Mouse (Mus musculus): ENCODE results near the gene Fndc3a.

The Fndc3a gene

DNA sequence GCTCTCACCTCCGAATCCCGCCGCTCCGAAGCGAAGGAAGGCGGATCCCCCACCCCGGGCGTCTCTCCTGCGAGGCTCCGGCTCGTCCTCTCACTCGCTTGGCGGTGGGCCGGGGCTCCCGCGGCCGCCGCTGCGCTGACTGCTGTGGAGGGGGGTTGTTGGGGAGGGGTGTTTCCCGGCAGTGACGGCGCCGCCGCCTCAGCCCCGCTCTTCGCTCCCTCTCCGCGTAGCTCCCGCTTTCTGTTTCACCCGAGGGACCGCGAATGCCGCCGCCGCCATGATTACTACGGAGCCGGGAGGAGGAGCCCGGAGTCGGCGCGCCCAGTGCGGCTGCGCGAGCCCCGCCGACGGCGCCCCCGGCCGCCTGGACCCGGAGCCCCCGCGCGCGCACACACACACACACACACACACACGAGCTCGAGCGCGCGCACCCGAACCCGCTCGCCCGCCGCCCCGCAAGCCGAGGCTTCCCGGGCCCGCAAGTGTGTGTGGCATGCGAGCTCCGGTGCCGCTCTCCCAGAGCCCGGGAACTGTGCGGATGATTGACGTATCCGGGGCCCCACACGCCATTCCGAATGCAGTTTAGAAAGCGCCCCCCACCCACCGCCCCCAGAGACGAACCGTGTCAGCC is at the start of gene Fndc3a:
TSS of gene Fndc3a (minus strand) at position 294 of the 631 bp plus-strand sequence.
- DNase-seq (ENCODE audit: low read depth, low spot score), result no peak

DNA sequence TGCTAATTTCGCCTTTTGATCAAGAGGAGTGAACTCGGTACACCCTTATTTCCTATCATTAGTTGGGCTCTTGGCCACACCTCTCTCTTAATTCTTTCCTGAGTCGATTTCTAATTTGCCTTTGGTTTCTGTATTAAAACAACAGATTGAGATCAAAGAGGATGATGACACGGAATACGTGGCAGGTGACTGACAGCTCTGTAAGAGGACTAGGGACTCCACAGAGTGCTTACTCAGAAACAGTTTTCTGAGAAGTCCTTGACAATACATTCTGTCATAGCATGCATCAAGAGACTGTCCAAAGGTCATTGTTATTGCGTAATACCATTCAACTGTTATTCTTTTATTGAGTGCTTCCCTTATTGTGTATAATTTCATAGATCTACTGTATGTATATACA is 43.1 kb upstream of the Fndc3a start:
- DNase-seq (ENCODE audit: low read depth, low spot score), result no peak

DNA sequence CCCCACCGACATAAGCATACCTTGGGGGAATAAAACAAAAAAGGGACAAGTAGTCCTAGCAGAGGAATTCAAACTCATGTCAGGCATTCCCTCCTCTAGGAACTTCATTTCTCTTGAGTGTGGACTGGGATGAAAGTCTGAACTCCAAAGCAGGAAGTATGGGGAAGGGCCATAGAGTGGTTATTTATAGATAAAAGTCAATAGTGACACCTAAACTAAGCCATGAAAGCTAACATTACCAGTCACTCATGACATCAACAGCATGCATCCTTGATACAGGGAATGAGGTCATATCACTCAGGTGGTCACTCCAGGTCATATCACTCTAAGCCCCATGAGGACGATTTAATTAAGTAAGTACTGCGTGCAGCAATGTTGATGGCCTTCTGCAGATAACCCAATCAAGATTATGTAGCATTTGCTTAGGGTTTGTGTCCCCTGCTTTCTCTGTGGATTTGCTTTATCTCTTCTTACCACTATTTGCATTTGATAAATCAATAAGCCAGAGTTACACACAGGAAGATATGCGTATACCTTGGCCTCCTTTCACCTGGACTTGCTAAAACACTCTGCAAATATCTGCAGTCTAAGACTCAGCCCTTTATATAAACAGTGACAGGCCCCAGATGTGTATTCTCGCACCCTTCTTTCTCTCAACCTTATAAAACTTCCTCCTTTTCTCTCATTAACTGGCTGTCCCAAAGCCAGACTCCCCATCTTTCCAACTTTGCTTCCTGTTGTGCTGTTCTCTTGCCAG is 40.8 kb upstream of the Fndc3a start:
- DNase-seq (ENCODE audit: low read depth, low spot score), result no peak

DNA sequence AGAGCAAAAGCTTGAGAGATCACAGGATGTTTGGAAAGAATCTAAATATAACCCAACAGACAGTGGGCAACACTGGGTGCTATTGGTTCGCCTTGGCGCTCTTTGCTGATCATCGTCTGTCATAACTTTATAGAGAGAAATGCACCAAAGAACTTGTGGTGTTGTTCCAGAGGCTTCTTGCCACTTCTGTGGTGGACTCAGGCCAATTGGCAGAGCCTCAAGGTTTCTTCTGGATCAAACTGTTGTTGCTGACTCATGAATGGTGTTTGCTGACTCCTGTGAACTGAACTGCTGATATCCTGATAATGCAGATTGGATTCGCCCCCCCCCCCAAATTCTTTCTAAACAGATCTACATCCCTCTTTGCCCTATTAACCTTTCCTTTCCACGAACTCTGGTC is 38.5 kb upstream of the Fndc3a start:
- DNase-seq (ENCODE audit: low read depth, low spot score), result no peak

DNA sequence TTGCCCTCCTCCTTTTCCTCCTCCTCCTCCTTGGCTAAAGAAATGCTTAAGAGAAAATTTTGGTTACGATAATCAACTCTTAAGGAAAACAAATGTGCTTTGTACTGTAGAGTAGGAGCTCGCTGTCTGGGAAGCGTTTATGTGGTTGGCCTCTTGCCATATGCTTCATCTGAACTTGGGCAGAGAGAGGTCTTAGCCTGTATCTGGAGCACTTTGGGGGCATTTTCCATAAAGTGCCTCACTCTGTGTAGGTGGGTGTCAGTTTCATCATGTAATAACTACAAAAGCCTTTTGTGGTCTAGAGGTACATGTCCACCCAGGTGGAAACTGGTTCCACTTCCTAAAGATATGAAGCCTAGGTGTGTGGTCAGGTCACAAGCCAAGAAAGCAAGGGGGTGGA is 31.9 kb upstream of the Fndc3a start:
- no peak for DNase-seq (ENCODE audit: low read depth, low spot score)

DNA sequence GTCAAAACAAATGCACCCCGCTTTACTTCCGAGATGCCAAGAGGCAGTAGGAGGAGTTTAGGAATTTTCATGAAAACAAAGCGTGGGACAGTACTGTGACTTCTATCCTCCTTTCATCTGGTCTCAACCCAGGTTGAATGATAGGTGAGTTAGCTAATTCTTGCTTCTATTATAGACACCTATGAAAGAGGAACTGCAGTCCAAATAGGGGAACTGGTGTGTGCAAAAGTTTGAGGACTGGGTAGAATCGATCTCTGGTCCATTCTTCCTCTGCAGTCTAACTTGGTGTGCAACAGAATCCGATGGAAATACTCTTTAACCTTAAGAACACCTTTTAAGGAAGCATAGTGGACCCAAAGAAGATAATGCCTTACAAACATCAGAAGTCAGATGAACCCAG is 30.5 kb upstream of the Fndc3a start:
- DNase-seq (ENCODE audit: low read depth, low spot score), result no peak

DNA sequence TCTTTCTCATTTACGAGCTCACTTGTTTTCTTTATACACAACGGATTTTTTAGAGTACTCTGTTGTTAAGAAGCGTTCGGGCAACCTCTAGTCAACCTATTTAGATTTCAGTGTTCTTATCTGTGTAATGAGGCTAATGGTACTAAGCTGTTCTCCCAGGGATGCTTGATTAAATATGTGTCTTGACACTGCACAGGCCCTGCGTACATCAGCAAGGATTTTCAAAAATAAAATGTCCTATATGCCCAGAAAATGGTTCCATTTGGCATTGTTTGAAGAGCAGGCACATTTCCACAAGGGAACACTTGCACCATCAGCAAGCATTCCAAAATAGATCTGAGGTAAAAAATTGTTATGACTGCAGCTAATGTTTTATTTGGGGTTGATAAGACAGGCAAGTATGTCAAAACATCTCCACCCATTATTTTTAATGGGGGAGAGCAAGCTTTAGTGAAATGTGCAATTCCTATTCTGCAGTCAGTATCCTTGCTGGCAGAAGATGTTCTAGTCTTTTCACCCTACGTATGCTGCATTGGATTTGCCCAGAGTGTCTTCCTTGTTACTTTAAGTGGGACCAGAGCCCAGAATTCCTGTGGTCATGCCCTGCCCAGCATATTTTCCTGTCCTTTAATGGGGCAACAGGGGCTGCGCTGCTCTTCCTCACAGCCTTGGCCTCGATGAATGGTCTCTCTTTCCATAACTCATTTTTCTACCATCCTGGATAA is 29.8 kb upstream of the Fndc3a start:
- no peak for DNase-seq (ENCODE audit: low read depth, low spot score)

DNA sequence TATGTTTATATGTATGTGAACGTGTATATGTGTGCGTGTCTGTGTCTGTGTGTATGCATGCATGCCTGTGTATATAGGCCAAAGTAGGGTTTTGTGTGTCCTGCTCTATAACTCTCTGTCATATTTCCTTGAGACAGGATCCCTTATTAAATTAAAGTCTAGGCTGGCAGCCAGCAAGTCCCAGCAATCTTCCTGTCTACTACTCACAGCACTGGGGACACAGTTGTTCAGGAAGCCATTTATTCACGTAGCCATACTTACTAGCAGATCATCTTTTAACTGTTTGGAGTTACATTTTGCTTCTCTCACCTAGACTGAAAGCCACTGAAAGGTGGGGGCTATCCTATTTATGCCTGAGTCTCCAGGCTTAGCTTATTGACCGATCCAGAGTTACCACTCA is 29.0 kb upstream of the Fndc3a start:
- no peak for DNase-seq (ENCODE audit: low read depth, low spot score)

DNA sequence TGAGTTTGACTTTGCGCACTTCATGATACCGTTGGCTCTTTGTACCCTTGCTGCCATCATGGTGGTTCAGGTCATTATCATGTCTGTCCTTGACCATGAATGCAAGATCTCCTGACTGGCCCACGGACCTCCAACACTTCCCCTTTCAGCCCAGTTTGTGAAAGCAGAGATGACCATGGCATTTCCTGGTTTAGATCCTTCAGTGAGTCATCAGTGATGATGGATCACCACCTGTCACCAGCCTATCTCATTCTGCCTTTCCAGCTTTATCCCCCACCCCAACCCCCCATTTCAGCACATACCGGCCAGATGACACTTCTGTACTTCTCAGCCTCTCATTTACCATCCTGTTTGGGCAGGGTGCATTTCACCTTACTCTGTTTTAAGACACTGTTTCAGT is 28.4 kb upstream of the Fndc3a start:
- DNase-seq (ENCODE audit: low read depth, low spot score), result no peak

DNA sequence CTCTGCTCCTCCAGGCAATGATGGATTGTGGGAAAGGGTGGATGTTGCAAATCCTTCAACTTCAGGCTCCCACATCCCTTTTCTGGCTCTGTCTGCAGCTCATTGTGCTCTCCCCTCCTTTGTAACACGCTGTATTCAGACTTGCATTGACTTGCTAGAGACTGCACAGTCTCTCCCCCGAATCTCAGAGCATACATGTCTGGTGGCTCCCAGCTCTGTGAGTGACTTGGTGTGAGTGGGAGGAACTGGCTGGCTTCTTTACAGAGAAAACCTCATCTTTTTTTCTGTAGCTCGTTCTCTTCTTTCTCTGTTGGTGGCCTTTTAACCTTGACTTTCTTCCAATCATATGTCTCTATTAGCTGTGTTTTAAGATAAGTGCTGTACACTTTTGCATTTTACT is 16.1 kb upstream of the Fndc3a start:
- no peak for DNase-seq (ENCODE audit: low read depth, low spot score)

DNA sequence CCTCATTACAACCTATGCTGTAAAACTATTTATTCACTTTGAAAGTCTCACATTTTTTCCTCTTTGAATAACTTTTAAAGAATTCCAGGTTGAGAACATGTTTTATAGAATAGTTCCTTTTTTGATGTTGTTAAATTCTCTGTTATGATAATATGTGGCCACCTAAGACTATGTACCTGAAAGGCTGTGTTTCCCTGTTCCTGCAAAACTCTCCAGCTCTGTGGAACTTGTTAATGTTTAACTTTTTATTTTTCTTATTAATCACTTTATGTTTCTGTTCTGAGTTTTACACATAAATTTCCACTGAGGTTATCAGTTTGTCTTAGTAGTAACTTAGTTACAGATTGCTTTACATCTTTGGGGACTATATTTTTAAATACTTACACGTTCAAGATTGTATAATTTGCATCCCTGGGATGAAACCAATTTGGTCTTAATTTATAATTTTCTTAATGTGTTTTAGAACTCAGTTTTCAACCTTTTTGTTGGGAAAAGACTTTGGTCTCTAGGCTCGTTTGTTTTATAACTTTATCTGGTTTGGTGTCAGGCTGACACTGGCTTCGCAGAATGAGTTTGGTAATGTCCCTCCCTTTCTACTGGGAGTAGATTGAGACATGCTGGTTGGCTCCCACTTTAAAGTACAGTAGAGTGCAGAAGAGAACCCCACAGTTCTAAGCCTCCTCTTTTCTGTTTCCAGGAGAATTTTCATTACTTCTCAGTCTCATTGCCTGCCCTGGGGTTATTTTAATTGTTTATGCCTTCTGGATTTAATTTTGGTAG is 12.7 kb upstream of the Fndc3a start:
- DNase-seq (ENCODE audit: low read depth, low spot score), result no peak

DNA sequence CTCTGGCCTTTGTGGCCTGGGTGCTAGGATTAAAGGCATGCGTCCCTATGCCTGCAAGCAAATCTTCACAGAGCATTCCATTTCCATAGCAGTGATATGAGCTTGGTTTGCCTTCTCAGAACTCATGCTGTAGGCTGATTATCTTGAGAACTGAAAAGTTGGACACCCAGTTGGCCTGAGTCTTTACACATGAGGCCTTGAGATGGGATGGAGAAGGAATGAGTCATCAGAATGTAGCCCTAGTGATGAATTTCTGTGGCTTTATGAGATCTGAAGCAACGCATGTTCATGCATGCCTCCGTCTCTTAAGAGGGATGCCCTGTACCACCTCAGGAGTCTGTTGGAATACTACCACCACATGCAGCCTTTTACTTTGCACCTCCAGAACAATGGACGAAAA is 6.4 kb upstream of the Fndc3a start:
- DNase-seq (ENCODE audit: low read depth, low spot score), result no peak

DNA sequence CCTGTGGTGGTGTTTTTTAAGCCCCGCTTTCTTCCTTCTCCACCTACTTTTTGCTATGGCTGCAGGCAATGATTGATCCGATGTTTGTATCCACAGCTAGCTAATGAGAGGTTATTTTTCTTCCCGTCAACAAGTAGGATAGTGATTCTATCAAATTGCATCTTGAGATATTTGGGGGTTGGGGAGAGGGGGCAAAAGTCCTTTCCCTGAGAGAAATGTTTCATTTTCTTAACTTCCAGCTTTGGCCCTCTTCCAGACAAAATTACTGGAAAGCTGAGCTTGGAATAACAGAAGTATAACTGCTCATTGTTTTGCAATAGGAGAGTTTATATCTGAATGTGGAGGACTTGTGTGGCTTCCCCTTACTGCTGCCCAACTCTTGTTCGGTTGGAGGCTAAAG is 1.3 kb upstream of the Fndc3a start:
- no peak for DNase-seq (ENCODE audit: low read depth, low spot score)

DNA sequence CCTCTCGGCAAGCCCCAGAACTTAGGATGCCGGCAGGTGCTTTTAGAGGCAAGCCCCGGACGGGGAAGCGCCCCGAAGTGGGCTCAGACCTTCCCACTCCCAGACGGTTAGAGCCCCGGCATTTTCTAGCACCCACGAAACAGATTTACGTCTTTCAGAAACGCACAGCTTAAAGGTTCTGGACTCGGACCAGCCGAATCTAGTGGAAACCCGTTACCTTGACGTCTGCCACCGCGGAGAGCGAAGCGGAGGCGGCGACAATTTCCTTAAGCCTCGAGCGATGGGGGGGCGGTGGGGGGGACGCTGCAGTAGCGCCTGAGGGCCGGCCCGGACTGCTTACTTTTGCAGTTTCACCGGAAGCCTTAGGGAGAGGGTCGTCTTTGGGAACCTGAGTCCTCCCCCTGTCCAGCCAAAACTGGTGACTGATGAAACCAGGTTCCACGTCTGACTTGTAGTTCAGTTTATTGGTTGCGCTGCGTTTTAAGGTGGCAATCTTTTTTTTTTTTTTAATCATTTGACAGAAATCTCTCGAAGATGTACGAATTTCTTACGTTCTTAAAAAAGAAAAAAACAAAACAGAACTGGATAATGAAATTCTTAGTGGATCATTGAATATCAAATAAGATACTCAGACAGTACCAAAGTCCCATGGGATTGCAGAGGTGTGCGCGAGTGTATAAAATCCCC is 681 bp upstream of the Fndc3a start:
- peak; percentile 66 for DNase-seq (ENCODE audit: low read depth, low spot score)

DNA sequence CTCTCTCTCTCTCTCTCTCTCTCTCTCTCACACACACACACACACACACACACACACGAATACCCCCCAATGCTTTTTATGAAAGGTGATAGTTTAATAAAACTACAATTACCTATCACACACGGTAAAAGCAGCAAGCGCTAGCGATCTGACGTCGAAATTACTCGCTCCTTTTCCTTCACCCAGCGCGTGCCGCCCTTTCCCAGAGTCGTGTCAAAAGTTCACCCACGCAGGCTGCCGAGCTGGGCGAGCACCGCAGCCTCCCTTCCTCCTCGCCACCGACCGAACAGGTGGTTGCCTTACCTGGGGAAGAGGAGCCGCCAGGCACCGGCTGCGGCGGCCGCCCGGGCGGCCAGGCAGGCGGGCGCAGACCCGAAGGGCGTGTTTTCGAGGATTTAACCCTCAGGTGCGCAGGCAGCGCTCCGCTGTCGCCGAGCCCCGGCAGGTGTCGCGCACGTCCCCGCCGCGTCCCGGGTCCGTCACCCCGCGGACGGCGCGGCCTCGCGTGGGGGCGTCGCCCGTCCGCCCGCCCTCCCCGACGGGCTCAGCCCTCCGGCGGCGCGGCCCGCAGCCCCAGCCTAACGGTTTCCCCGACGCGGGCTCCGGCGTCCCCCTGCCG is 603 bp downstream of the Fndc3a start:
- DNase-seq (ENCODE audit: low read depth, low spot score), result peak; percentile 31

DNA sequence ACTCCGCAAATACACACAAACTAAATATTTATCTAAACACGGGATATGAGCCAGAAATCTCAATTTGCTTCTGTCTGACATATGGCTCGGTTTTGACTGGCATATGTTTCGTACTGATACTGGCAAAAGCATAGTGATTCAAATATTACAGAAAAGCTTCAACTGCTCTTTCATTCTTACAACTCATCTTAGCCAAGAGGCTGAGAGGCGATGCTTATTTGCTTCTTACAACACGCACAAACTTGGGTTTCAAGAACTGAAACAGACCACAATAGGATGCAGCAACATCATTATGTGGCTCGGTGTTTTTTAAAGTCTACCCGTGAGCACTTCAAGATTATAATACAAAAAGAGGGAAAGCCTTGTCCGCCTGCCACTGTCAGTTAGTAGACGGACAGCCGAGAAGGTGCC is 1.2 kb downstream of the Fndc3a start:
- no peak for DNase-seq (ENCODE audit: low read depth, low spot score)

DNA sequence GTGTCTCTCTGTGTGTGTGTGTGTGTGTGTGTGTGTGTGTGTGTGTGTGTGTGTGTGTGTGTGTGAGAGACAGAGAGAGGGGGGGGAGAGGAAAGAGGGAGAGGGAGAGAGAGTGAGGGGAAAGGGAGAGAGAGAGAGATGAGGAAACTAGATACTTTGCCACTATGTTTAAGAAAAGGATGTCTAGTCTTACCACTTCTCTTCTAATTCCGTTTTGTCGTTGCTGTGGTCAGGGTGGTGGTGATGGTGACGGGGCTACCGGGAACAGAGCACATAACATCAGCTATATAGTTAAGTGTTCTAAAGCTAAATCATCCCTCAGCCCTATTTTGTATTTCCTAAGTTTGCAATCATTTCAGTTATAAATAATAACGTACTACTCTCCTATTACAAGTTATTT is 9.7 kb downstream of the Fndc3a start:
- no peak for DNase-seq (ENCODE audit: low read depth, low spot score)

DNA sequence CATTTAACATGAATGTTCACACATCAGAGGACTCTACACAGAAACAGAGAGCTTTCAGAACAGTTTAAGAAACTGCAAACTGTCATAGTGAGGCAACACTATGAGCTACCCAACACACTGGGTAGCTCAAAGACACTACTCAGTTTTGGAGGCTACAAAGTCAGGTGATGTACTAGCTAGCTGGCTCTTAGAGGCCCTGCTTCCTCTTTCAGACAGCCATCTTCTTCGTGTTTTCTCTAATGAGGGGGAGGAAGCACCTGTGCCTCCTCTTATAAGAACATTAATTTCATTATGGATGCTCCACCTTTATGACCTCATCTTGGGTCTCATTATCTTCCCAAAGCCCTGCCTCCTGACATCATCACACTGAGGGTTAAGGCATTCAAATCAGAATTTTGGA is 18.4 kb downstream of the Fndc3a start:
- DNase-seq (ENCODE audit: low read depth, low spot score), result no peak

DNA sequence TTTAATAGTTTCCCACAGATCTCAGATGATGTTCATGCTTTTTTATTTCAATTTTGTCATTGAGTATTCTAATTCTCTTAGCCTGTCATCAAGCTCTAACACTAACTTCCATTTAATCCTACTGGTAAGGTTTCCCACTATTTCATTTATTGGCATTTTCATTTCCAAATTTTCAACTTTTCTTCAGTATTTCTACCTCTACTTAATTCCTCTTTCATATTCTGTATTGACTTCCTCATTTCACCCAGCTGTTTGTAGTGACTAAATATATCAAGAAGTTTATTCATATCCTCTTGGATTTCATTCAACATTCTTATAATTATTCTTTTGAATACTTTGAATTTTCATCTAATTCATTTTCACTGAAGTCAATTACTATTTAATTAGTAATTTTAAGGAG is 20.3 kb downstream of the Fndc3a start:
- no peak for DNase-seq (ENCODE audit: low read depth, low spot score)

DNA sequence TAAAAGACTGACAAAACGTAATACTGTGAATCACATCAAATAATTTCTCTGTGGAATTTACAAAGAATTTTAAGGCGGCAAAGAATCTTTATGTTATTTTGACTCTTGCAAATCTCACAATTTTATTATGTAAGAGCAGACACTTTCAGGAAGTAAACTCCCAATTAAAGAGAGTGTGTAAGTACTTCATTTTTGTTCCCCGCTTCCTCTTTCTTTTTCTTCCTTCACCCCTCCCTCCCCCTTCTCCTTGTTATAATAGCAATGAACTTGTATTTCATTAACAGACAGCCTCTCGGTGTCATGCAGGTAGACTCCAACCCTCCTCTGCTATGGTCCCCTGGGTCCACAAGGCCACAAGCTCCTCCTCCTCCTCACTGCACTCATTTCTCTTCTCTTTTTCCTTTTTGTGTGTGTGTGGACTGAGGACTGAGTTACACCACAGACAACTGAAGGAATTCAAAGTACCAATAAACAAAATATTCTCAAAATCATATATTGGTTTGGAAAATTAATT is 24.9 kb downstream of the Fndc3a start:
- DNase-seq (ENCODE audit: low read depth, low spot score), result no peak

DNA sequence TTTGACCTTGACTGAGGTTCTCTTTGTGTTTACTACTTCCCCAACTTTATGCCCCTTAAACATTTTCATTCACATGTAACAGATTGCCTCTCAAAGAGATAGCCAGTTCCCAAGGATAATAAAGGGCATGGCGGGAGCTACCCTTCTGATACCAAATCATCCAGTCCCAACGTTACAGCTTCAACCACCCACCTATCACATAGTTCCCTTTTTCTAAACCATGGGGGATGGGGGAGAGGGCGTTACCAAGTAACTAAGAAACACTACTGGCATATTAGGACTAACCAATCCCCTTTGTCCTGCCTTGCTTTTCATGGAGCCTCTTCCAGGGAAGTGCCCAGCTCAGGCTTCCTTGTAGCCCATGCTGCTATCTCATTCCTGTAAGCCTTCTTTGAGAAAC is 32.6 kb downstream of the Fndc3a start:
- DNase-seq (ENCODE audit: low read depth, low spot score), result no peak

Data from ES-CJ7 (cell line).